Comparison of ENCODE assay signal across 14 mouse cellular contexts in genomic region chr16:90833041-90833791, GRCm38 (mm10). TPM values are rescaled to one million over a fixed set of nuclear protein-coding genes. Genes with fewer than 3 reads are reported as not detected.
DNase-seq lines count a peak whose midpoint lies in the region; ATAC-seq and TF ChIP-seq lines count a peak whose summit lies in the region.
"Had no signal": no experiment of that assay in that cellular context is flagged by ENCODE, and none has a peak within 500 bp of the region (broad histone marks: within the 10 kb centered on the region; RNA-seq: fewer than 3 reads in every experiment).

No protein-coding gene starts in this region.

- H3K4me2 ChIP-seq in hindbrain, embryonic 11.5 days (replicated peaks; ENCODE audit: low read depth, low read length) = 0 out of 2 replicates have a peak overlapping the region, but pooled peaks have one; percentile 3
- H3K4me2 ChIP-seq in neural tube, embryonic 13.5 days = peak overlapping the region; percentile 26; the same call in 1 of the 2 replicates
- 0 out of 2 replicates have a peak overlapping the region, but pooled peaks have one; percentile 3 for H3K4me2 ChIP-seq in forebrain, embryonic 15.5 days (replicated peaks)
- no peak overlapping the region for H3K4me2 ChIP-seq in stomach, postnatal 0 days (replicated peaks; ENCODE audit: low read depth)
- no peak overlapping the region for H3K4me2 ChIP-seq in kidney, embryonic 14.5 days (replicated peaks; ENCODE audit: low read depth, low read length)
- H3K4me2 ChIP-seq: liver, embryonic 13.5 days had no signal

- H3K9ac ChIP-seq in hindbrain, embryonic 11.5 days (ENCODE audit: low read depth, low read length) = no peak overlapping the region
- H3K9ac ChIP-seq in neural tube, embryonic 13.5 days = 0 out of 2 replicates have a peak overlapping the region, but pooled peaks have one; percentile 8
- no peak overlapping the region for H3K9ac ChIP-seq in forebrain, embryonic 15.5 days (replicated peaks)
- H3K9ac ChIP-seq in stomach, postnatal 0 days (ENCODE audit: low read length) = no peak overlapping the region
- H3K9ac ChIP-seq in kidney, embryonic 14.5 days (ENCODE audit: low read depth, low read length) = no peak overlapping the region
- H3K9ac ChIP-seq: liver, embryonic 13.5 days had no signal

- DNase-seq in hindbrain, embryonic 11.5 days (ENCODE audit: low spot score) = no peak
- DNase-seq in hindbrain, embryonic 10.5 days (ENCODE audit: low spot score) = no peak
- no peak for DNase-seq in neural tube, embryonic 10.5 days (ENCODE audit: extremely low spot score, low spot score)
- DNase-seq in stomach, postnatal 0 days (ENCODE audit: low spot score) = no peak
- DNase-seq in gastrocnemius, postnatal 4 days (ENCODE audit: low spot score in 2 of 2) = no peak
- DNase-seq: cerebellum, adult 9-11 months; gastrocnemius, postnatal 10 days; kidney, postnatal 4 days; liver, embryonic 13.5 days had no signal

- peaks cover 25% of the 10 kb centered on the region for H3K27me3 ChIP-seq in hindbrain, embryonic 11.5 days (ENCODE audit: control insufficient read depth, insufficient read depth, low read length)
- peaks cover 88% of the 10 kb centered on the region for H3K27me3 ChIP-seq in hindbrain, embryonic 10.5 days (ENCODE audit: insufficient read depth, poor library complexity, severe bottlenecking)
- peaks cover 58% of the 10 kb centered on the region for H3K27me3 ChIP-seq in neural tube, embryonic 13.5 days
- no peaks in the 10 kb centered on the region for H3K27me3 ChIP-seq in forebrain, embryonic 15.5 days
- no peaks in the 10 kb centered on the region for H3K27me3 ChIP-seq in stomach, postnatal 0 days (ENCODE audit: control insufficient read depth, insufficient read depth, low read length)
- H3K27me3 ChIP-seq in kidney, embryonic 14.5 days (ENCODE audit: control insufficient read depth, insufficient read depth, low read length) = peaks cover 29% of the 10 kb centered on the region

- WGBS in hindbrain, embryonic 11.5 days = 17% methylated on average over 9 of the region's 9 CpGs
- 22% methylated on average over 9 of the region's 9 CpGs for WGBS in hindbrain, embryonic 10.5 days
- WGBS in neural tube, embryonic 13.5 days = 12% methylated on average over 9 of the region's 9 CpGs
- 23% methylated on average over 9 of the region's 9 CpGs for WGBS in forebrain, embryonic 15.5 days
- 51% methylated on average over 9 of the region's 9 CpGs for WGBS in stomach, postnatal 0 days
- WGBS in kidney, embryonic 14.5 days = 30% methylated on average over 9 of the region's 9 CpGs

- TF ChIP-seq EP300 in stomach, postnatal 0 days (optimal IDR thresholded peaks at IDR 0.05) = no peak

- ATAC-seq in hindbrain, embryonic 11.5 days (ENCODE audit: low FRiP score) = no peak
- ATAC-seq in neural tube, embryonic 13.5 days (ENCODE audit: low read depth) = no peak
- no peak for ATAC-seq in forebrain, embryonic 15.5 days (replicated peaks)
- ATAC-seq in stomach, postnatal 0 days (ENCODE audit: low FRiP score, low TSS enrichment) = no peak
- no peak for ATAC-seq in kidney, embryonic 14.5 days (ENCODE audit: low FRiP score, low TSS enrichment)

- H3K36me3 ChIP-seq in hindbrain, embryonic 11.5 days (ENCODE audit: control insufficient read depth, insufficient read depth, low read length) = no peaks in the 10 kb centered on the region
- H3K36me3 ChIP-seq in hindbrain, embryonic 10.5 days = no peaks in the 10 kb centered on the region
- H3K36me3 ChIP-seq in neural tube, embryonic 13.5 days = no peaks in the 10 kb centered on the region
- no peaks in the 10 kb centered on the region for H3K36me3 ChIP-seq in forebrain, embryonic 15.5 days
- H3K36me3 ChIP-seq in stomach, postnatal 0 days (ENCODE audit: control insufficient read depth, insufficient read depth, low read length) = no peaks in the 10 kb centered on the region
- H3K36me3 ChIP-seq in kidney, embryonic 14.5 days (ENCODE audit: control insufficient read depth, insufficient read depth, low read length) = no peaks in the 10 kb centered on the region
- H3K36me3 ChIP-seq: liver, embryonic 13.5 days had no signal

- H3K4me3 ChIP-seq in hindbrain, embryonic 11.5 days (ENCODE audit: low read depth, low read length) = no peak overlapping the region
- no peak overlapping the region for H3K4me3 ChIP-seq in hindbrain, embryonic 10.5 days
- H3K4me3 ChIP-seq in neural tube, embryonic 13.5 days = no peak overlapping the region
- no peak overlapping the region for H3K4me3 ChIP-seq in forebrain, embryonic 15.5 days
- H3K4me3 ChIP-seq in stomach, postnatal 0 days (ENCODE audit: low read depth, low read length) = no peak overlapping the region
- H3K4me3 ChIP-seq in kidney, embryonic 14.5 days (ENCODE audit: low read length) = no peak overlapping the region
- H3K4me3 ChIP-seq: erythroblast, embryonic 14.5 days; liver, embryonic 13.5 days had no signal

- H3K9me3 ChIP-seq in hindbrain, embryonic 11.5 days (ENCODE audit: control insufficient read depth, low read length) = no peaks in the 10 kb centered on the region
- no peaks in the 10 kb centered on the region for H3K9me3 ChIP-seq in hindbrain, embryonic 10.5 days
- no peaks in the 10 kb centered on the region for H3K9me3 ChIP-seq in neural tube, embryonic 13.5 days
- H3K9me3 ChIP-seq in forebrain, embryonic 15.5 days = no peaks in the 10 kb centered on the region
- no peaks in the 10 kb centered on the region for H3K9me3 ChIP-seq in stomach, postnatal 0 days (ENCODE audit: control insufficient read depth, low read length)
- no peaks in the 10 kb centered on the region for H3K9me3 ChIP-seq in kidney, embryonic 14.5 days (ENCODE audit: control insufficient read depth, low read length)
- H3K9me3 ChIP-seq: liver, embryonic 13.5 days had no signal

- peak; percentile 52 for TF ChIP-seq CTCF in stomach, postnatal 0 days (IDR thresholded peaks at IDR 0.05; ENCODE audit: low read depth)

- no peak overlapping the region for H3K27ac ChIP-seq in hindbrain, embryonic 11.5 days (ENCODE audit: low read depth, low read length)
- H3K27ac ChIP-seq in hindbrain, embryonic 10.5 days = no peak overlapping the region
- peak overlapping the region; percentile 46; the same call in 1 of the 2 replicates for H3K27ac ChIP-seq in neural tube, embryonic 13.5 days (replicated peaks)
- H3K27ac ChIP-seq in forebrain, embryonic 15.5 days (replicated peaks) = no peak overlapping the region
- H3K27ac ChIP-seq in stomach, postnatal 0 days (replicated peaks) = no peak overlapping the region
- H3K27ac ChIP-seq in kidney, embryonic 14.5 days (ENCODE audit: low read depth, low read length) = no peak overlapping the region
- H3K27ac ChIP-seq: liver, embryonic 13.5 days had no signal

- H3K4me1 ChIP-seq in hindbrain, embryonic 11.5 days (replicated peaks; ENCODE audit: control insufficient read depth, insufficient read depth, low read length) = peaks cover 15% of the 10 kb centered on the region
- peaks cover 47% of the 10 kb centered on the region for H3K4me1 ChIP-seq in hindbrain, embryonic 10.5 days (replicated peaks)
- peaks cover 56% of the 10 kb centered on the region for H3K4me1 ChIP-seq in neural tube, embryonic 13.5 days (replicated peaks)
- H3K4me1 ChIP-seq in forebrain, embryonic 15.5 days = peaks cover 29% of the 10 kb centered on the region
- peaks cover 4% of the 10 kb centered on the region; the same call in 1 of the 2 replicates for H3K4me1 ChIP-seq in stomach, postnatal 0 days (replicated peaks; ENCODE audit: control insufficient read depth, insufficient read depth)
- H3K4me1 ChIP-seq in kidney, embryonic 14.5 days (ENCODE audit: control insufficient read depth, insufficient read depth, low read length) = peaks cover 4% of the 10 kb centered on the region; the same call in 1 of the 2 replicates

RNA-seq across cellular contexts. Expression of gene Eva1c, which starts 6.7 kb away (rescaled TPM):
- 1.3 and 1.9 TPM in 2 replicates for polyA plus RNA-seq in hindbrain, embryonic 11.5 days (2014; fragmentation: Nextera tagmentation; extraction: Ambion mirVana)
- 0.75 and 1.0 TPM in 2 replicates for polyA plus RNA-seq in hindbrain, embryonic 10.5 days (2016; fragmentation: Nextera tagmentation; extraction: Ambion mirVana)
- 1.8 and 2.9 TPM in 2 replicates for polyA plus RNA-seq in neural tube, embryonic 13.5 days (2015; fragmentation: Nextera tagmentation; extraction: Ambion mirVana)
- 6.4 and 6.5 TPM in 2 replicates for polyA plus RNA-seq in forebrain, embryonic 15.5 days (2015; fragmentation: Nextera tagmentation; extraction: Ambion mirVana)
- polyA plus RNA-seq in stomach, postnatal 0 days (2015; fragmentation: Nextera tagmentation; extraction: Ambion mirVana) = 3.0 and 3.6 TPM in 2 replicates
- total RNA-seq in gastrocnemius, postnatal 4 days (2021) = 1 to 10 TPM in 1 of 2 experiments, under 1 TPM in 1; 0.39 to 1.3 TPM
- 0.20 and 0.51 TPM in 2 replicates for polyA plus RNA-seq in kidney, embryonic 14.5 days (2014; fragmentation: Nextera tagmentation; extraction: Ambion mirVana)
- total RNA-seq: megakaryocyte progenitor cell, adult 5-6 weeks had no signal

RNA-seq across cellular contexts. Expression of gene Urb1, which starts 23.0 kb away (rescaled TPM):
- polyA plus RNA-seq in hindbrain, embryonic 11.5 days (2014; fragmentation: Nextera tagmentation; extraction: Ambion mirVana) = 13.2 and 14.4 TPM in 2 replicates
- polyA plus RNA-seq in hindbrain, embryonic 10.5 days (2016; fragmentation: Nextera tagmentation; extraction: Ambion mirVana) = 10.2 and 10.8 TPM in 2 replicates
- polyA plus RNA-seq in neural tube, embryonic 13.5 days (2015; fragmentation: Nextera tagmentation; extraction: Ambion mirVana) = 8.8 TPM in 2 replicates
- 10.0 and 11.8 TPM in 2 replicates for polyA plus RNA-seq in forebrain, embryonic 15.5 days (2015; fragmentation: Nextera tagmentation; extraction: Ambion mirVana)
- polyA plus RNA-seq in stomach, postnatal 0 days (2015; fragmentation: Nextera tagmentation; extraction: Ambion mirVana) = 2.7 TPM in 2 replicates
- 1 to 10 TPM; 7.8 to 8.1 TPM for total RNA-seq in gastrocnemius, postnatal 4 days (2021)
- 10.5 and 13.5 TPM in 2 replicates for polyA plus RNA-seq in kidney, embryonic 14.5 days (2014; fragmentation: Nextera tagmentation; extraction: Ambion mirVana)

Comparison
In these comparisons a context has a peak if more than half of its experiments do, and no peak if none do; other contexts are left out.
1. H3K4me2 ChIP-seq: peak in hindbrain, embryonic 11.5 days (single experiment), neural tube, embryonic 13.5 days (single experiment) and forebrain, embryonic 15.5 days (single experiment); none in stomach, postnatal 0 days (single experiment) and kidney, embryonic 14.5 days (single experiment).